Mouse (Mus musculus) urinary bladder, postnatal 36 days (tissue): ENCODE data around the gene C1qb.

Experiments used
- DNase-seq, 2 experiments: peaks; one replicate each; pipeline ENCODE4 v3.0.0; 2022; ENCODE audit warnings: low spot score in 2 of 2, mixed read lengths in 1 of 2

Gene C1qb

DNA sequence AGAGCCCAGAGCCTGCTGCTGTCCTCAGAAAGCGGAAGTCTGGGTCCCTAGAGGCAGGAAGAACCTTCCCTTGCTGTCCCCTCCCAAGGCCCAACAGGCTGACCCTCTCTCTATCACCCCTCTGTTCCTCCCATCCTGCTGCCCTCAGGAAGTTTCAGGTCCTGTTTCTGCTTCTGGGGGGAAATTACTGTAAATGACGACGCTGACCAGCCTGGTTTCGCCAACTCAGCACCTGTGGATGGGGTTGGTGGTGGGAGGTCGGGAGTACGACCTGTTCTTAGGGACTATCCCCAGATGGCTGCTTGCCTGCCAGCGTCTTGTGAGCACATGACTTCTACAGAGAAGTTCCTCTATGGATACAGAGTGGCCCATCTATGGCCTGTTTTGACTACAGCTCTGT lies at the start of gene C1qb:
C1qb (minus strand) TSS at position 87 of the 400 bp plus-strand sequence.
- DNase-seq: no peak

DNA sequence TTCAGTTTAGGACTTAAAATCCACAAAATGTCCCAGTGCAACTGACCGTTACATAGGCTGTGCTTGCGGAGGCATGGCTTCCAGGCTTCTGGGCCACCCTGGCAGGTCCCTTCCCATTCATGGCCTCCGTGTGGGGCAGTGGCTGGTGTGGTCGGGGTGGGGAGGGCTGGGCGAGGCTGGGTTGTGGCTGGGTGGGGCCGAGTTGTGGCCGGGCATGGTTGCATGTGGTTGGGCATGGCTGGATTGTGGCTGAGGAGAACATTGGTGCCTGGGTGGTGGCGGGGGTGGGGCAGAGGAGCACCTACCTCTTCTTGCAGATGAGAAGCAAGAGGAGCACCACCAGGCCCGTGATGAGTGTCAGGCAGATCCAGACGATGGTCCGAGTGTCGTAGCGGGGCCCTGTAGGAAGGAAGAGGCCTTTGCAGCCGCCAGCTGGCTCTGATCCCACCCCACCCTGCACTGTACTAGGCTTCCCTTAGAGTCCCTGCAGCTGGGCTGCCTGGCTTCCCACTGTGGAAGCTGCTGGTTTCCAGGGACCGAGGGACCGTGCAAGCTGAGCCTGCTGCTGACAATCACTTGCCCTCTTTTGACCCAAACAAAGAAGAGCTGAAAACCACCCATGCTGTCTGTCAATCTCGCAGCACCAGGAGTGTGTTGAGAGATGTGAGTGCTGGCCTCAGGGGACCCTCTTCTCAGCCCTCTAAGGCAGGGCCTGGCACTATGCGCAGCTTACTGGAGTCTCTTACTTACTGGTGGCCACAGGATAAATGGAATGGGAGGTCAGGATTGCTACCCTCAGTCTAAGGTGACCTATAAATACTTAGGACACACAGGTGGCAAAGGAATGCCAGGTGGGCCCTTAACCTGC lies 49.0 kb upstream of the C1qb start:
- DNase-seq: no peak

DNA sequence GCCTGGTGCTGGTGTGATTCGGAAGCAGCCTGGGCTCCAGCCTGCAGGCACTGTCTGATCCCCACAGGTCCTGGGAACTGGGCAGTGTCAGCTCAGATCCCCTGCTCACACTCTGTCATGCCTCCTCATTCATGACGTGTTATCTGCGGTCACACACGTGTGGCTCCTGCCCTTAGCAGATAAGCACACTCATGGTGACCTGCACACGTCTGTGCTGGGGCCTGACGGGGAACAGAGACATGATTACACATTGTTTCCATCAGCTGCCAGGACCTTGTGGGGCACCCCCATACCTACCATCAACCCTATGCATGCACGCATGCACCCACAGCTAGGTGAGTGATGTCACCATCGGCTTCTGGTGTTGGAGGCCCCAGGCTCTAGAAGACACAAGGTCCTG lies 44.5 kb upstream of the C1qb start:
- no peak for DNase-seq

DNA sequence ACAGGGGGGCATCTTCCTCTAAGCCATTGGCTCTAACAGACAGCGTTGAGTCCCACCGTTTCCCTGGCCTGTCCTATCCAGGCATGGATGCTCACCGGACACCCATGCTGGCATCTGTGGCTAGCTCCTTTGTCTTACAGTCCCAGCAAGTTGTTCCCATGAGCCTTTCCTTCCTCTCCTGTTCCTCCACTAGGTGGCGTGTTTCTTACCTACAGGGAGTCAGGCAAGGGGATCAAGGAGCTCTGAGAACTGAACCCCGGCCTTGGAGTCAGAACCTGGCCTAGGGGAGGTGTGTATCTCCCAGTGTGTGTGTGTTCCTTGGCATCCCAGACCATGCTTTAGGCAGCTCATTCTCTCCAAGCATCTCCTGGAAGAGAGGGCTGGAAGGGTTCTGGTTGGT lies 42.9 kb upstream of the C1qb start:
- no peak for DNase-seq

DNA sequence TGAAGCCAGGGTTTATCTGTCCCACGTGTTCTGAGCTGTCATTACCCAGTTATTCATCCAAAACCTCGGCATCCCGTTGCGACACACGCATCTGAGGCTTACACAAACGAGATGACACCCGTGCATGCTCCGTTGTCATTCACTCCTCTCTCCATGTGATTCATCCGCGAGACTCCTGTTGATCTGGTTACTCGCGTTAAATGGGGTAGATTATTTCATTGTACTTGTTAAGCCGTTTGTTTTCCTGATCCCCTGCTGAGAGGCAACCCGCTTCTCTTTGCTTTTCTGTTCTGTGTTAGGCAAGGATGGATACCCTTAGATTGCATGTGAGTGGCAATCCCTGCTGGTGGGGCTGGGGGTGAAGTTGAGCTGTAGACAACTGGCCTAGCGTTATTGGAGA lies 39.8 kb upstream of the C1qb start:
- no peak for DNase-seq

DNA sequence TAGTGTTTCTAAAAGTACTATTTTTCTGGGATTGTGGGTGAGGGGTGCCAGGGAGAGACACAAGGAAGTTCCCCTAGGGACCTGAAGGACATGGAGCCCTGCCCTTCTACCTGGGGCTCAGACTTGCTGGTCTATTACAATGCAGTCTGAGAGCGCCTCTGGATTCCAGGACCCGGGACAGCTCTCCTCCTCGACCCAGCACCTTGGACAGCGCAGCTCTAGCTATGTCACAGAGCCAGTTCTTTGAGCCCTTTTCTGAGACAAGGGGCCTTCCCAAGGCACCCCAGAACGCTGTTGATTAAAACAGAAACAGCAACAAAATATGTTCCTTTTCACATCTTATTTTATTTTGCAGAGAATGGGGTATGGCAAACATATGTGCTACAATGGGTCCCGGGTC lies 38.5 kb upstream of the C1qb start:
- DNase-seq: peak; percentile 60 to 62

DNA sequence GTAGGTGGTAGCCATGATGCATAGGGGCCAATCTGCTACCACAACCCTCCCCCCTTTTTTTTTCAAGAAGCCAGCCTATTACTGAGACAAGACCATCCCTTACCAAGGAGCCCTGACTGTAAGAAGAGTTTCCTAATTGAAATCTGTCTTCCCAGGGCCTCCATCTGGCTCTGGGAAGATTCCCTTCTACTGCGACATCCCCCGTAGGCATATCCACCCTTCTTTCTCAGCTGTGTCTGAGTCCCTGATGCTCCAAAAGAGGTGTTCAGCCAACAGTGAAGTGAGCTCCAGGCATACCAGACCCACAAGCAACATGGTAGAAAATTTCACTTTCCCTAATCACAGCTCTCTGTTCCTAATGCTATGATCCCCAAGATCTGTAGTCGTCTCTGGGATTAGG lies 33.5 kb upstream of the C1qb start:
- no peak for DNase-seq

DNA sequence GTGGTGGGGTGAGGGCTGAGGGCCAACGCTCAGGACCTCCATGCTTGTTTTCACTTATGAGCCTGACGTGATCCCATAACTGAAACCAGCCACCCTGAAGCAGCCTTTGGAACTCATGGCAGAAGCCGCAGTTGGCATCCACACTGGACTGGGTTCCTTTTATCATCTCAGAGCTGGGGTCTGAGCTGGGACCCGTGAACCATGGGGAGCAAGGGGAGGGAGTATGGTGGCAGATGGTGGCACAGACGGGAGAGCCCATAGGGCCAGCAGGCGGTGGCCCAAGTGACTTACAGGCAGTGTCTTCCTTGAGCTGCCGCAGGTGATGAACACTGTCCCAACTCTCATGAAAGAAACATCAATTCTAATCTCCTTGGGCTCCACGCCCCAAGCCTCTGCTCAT lies 32.8 kb upstream of the C1qb start:
- no peak for DNase-seq

DNA sequence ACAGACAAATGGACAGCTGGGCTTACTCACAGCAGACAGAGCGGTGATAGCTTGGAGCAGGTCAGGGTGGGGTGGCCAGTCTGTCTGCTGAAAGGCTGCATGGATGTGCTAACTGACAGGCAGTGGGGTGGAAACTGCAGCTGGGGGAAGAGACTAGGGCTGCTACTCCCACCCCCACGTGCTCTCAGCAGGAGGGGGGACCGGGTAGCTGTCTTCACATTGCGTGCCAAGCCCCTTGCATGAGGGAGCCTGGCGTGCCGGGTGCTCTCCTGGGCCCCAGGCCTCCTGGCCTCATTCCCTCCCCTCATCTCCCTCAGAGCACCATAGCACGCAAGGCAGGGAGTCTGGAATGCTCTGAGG lies 31.2 kb upstream of the C1qb start:
- no peak for DNase-seq

DNA sequence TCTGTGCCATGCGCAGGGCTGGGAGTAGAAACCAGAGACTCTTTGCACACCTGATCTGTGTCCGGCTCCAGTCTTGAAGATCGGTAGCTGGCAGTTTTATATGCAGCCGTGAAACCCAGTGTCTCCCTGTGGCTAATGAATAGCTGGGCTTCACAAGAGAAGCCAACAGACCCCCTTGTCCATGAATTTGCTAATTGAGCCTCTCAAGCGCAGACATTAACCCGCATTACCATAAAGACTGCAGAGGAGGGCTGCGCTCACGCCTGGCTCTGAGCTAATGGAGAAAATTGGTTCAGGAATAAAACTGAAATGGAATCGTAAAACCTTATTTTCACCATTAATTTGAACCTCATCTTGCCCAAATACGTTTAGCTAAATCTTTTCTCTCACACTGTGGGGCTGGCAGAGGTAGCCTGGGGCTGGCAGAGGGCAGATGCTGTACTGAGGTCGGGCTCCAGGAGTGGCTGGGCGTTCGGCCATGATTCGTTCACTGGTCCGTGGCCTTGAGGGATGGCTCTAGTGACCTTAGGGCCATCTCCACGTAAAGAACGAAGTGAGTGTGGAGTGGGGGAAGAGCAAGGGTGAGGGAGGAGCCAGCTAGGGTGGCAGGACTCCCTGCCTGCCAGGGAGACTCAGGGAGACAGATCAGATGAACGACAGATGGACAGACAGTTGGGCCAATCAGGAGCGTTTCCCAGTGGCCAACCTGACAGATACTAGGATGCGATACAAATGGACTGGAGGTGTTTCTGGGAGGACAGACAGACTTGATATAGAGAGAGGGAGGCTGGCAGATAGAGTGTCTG lies 30.6 kb upstream of the C1qb start:
- DNase-seq: no peak

DNA sequence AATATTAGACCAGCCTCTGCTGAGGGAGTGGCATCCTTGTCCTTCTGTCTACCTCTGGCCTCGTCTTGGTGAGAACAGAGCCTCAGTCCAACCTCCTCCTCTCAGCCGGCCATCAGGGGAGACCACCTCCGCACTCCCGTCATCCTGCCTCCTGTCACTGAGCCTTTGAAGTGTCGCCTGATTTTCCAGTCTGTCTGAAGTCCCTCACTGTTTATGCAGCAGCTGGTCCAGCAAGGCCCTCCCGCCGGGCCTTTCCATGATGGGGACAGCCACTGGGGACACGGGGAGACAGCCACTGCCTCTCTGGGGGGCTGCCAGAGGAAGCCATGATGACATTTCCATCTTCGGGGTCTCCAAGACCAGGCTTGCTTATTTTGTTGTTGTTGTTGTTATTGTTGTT lies 26.9 kb upstream of the C1qb start:
- DNase-seq: no peak

DNA sequence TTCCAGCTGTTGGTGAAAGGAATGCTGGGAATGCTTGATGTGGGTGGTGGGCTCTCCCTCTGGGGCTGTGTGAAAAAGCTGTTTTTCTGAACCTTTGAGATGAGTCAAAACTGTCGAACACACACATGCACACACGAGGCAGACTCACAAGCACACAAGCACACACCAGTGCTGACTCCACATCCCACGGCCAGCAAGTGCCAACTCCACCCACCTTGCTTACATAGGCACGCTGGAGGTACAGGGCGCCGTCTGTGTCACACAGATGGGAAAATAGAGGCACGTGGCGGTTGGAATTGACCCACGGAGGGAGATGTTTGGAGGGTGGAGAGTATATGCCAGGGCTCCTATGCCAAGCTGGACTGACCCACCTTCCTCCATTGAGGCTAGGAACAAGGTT lies 25.8 kb upstream of the C1qb start:
- DNase-seq: no peak

DNA sequence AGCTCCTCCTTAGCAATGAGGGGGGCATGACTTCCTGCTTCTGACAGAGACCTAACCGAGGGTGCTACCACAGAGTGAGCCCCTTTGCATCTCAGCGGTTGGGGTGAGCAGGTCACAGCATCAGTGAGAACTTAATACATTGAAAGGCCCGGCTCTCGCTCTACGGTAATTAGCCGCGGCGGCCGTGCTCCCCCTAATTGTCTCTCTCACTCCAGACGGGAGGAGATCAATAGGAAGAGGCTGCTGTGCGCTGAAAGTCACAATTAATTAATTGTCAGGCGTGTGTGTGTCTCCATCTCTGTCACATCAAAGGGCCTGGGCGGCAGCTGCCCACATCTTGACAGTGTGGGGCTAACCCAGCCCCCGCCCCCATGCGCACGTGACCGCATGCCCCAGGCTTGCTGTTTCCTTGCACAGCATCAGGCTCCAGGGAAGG lies 25.2 kb upstream of the C1qb start:
- no peak for DNase-seq

DNA sequence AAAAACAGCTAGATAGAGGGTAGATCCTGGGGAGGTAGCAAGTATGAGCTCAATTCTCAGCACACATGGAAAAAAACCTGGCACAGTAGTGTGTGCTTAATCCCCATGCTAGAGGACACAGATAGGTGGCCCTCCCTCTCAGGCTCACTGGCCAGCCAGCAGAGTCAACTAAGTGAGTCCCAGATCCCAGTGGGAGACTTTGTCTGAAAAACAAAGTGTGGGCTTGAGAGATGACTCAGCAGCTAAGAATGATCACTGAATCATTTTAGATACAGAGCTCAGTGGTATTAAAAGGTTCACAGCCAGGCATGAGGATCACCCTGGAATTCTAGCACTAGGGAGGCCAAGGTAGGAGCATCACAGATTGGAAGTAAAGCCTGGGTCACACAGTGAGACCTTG lies 21.8 kb upstream of the C1qb start:
- DNase-seq: no peak

DNA sequence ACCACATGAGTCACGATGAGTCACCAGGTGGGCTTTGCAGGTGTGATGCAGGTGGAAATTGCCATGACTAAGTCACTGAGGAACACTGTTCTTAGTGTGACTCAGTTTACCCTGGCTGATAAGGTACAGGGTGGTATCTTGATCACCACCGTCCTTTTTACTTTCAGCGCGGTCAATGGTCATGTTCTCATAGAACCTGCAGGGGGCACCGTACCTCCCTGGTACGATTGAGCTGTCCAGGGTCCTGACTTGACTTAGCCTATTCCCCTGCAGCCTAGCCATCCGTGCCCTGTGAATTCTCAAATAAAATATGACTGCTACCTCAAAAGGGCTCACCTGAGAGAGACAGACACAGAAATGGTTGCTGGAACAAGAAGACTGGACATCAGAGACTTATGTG lies 21.0 kb upstream of the C1qb start:
- peak in 1 of 2 experiments; percentile 32 for DNase-seq

DNA sequence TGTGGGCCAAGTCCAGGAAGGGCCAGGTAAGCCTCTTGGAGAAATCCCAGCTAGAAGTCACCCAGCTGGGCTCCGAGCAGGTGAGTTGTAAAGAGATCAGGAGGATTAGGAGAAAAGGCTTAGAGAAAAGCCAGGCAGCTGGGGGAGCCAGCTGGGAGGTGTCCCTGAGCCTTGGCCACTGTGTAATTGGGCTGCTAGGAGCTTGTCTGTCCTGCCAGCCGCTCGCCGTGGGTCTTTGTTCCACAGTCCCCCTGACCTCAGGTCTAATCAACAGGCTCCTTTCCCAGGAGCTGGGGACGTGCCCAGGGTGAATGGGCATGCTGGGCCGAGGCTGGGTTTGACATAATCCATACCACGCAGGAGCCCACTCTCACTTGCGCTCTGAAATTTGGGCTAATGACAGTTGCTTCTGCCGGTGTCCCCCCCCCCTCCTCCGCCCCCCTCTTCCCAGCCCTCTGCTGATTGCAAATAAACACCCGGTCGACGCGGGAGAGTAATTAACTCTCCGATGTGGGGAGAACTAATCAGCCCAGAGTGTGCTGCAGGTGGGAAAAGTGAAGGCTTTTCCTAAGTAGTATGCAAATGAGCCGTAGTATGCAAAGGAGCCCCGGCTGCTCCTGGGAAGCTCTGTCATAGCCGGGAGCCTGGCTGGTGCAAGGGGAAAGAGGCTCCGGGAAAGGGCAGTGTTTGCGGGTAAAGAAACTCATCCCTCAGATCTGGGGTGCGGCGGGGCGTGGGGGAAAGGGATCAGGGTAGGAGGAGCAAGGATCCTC lies 19.0 kb upstream of the C1qb start:
- no peak for DNase-seq

DNA sequence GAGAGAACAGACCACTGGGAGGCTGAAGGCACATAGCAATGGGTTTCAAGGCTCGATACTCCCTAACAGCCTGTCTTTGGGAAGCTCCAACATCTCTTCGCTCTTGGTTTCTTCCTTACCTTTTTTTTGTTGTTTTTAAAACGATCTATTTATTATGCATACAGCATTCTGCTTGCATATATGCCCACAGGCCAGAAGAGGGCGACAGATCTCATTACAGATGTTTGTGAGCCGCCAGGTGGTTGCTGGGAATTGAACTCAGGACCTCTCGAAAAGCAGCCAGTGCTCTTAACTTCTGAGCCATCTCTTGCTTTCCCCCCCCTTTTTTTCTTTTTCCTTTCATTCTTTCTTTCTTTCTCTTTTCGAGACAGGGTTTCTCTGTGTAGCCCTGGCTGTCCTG lies 13.2 kb upstream of the C1qb start:
- DNase-seq: no peak

DNA sequence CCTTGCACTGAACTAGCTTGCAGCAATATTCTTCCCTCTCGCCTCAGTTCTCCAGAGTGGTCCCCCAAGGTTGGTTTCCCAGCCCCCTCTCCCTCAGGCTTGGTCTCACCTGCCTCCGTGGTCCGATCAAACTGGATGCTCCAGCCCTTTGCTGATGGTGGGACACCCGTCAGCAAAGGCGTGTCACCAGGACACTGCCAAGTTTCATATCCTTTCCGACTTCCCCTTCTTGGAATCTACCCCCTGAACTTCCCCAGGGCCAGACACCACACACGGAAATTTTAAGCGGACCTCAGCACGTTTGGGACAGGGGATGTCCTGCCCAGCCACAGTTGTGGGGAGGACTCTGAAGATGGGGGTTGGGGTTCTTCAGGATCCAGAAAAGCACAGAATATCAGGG lies 12.7 kb upstream of the C1qb start, which contains the start of gene C1qa:
C1qa (minus strand) TSS at position 167 of the 400 bp plus-strand sequence.
- DNase-seq: no peak

DNA sequence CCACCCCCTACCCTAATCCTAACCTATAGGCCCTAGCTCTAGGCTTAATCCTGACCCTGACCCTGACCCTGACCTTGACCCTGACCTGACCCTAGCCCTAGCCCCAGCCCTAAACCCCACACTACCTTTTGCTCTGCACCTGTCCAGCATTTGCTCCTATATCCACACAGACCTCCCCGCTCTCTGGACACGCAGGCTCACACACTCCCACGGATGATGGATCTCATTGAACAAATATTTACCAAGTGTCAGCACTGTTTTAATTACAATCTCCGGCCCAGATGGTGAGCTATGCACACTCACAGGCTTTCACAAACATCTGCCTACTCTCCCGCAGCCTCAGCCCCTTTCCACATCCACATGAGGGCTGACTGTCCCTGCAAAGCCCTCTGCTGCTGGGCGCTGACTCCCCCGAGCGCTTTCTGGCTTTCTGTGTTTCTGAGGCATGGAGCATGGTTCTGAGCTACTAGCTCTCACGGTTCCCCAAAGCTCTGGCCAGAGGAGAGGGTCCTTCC lies 12.2 kb upstream of the C1qb start:
- no peak for DNase-seq

DNA sequence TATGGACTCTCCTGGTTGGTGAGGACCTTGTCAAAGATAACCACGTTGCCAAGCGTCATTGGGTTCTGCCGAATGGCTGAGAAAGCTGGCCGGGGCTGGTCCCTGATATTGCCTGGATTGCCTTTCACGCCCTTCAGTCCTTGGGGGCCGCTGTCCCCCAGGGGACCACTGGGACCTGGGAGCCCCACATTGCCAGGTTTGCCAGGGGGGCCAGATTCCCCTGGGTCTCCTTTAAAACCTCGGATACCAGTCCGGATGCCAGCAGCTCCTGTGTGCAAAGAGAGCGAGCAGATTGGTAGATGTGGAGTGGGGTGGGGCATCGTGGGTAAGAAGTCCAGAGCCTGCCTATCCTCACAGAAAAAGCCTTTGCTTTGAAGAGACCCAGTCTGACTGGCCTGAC lies 10.5 kb upstream of the C1qb start:
- DNase-seq: no peak

DNA sequence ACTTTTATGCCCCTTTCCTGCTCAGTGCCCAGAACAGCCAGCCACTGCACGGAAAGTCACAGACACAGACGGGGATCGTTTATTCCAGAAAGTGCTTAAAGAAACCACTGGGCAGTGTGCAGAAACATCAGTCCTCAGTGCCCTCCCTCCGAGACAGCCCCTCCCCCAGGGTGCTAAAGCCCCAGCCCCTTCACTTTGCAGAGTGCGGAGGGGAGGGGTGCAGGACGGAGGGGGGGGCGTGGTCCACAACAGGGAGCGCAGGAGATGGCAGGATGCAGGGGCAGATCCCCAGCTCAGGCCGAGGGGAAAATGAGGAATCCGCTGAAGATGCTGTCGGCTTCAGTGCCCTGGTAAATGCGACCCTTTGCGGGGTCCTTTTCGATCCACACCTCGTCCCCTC lies 9.9 kb upstream of the C1qb start:
- no peak for DNase-seq

DNA sequence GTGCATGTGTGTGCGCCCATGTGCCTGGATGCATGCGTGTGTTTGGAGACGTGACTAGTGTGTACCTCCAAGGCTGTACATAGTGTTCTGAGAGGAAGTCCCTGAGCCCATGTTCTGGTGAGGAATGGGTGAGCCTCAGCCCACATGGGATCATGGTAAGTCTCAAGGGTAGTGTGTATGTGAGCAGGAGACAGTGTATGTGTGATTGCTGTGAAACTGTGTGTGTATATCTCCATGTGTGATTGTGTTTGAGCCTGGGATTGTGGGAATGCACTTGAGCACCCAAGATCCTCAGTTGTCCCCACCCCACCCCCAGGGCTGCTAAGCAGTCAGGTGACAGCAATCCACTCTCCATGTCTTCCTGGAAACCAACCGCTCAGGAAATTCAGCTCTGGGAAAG lies 8.8 kb upstream of the C1qb start:
- no peak for DNase-seq
